Mouse (Mus musculus) lung, adult 10 weeks (tissue): ENCODE measurements around the gene Btbd35f29. TPM values are rescaled to one million over a fixed set of nuclear protein-coding genes. Genes with fewer than 3 reads are reported as not detected.

ENCODE experiments used
- polyA plus RNA-seq: library from polyadenylated mRNA; stranded (reverse); fragments of 350-450 nt; fragmentation: Illumina TruSeq; extraction: RNeasy Lipid Tissue Mini Kit (QIAGEN cat#74804); gene quantifications from one replicate; pipeline ENCODE4 v1.2.3, GENCODE M21; 2014; ENCODE audit warnings: low read depth, low replicate concordance; ENCODE audit not compliant: insufficient read depth

The Btbd35f29 gene
- polyA plus RNA-seq = not detected

GRCm38 (mm10) chrX:31117374-31117773 is at the start of gene Btbd35f29:
TSS of gene Btbd35f29 (plus strand) at chrX:31117674.

Other genes starting within 250 kb of the Btbd35f29 start
- not detected for gene Spin2f, start 136.2 kb downstream of the Btbd35f29 start, polyA plus RNA-seq
- not detected for gene Btbd35f26, start 218.8 kb downstream of the Btbd35f29 start, polyA plus RNA-seq